Mouse (Mus musculus) neural tube, embryonic 14.5 days (tissue): ENCODE measurements around the gene Serinc3. TPM values are rescaled to one million over a fixed set of nuclear protein-coding genes. Genes with fewer than 3 reads are reported as not detected.
"Not testable (repeated sequence)": the region's sequence is repeated elsewhere in the genome, so short reads cannot be mapped to it uniquely, and the experiment has no call there.

Experiments used
- ATAC-seq: fragments of 200-750 bp; cut with Nextera tagmentation; 2 replicates; pipeline ENCODE4 v1.8.0; 2017; ENCODE audit warnings: low read depth, mild to moderate bottlenecking, moderate TSS enrichment, moderate library complexity
- H3K27ac ChIP-seq: fragments of 300-500 bp; sonication (generic); 2 replicates; pipeline ENCODE4 v1.5.1; 2014; ENCODE audit warnings: low read depth, mild to moderate bottlenecking, control low read depth, low read length, moderate library complexity, mixed read lengths
- H3K27me3 ChIP-seq: fragments of 300-500 bp; sonication (generic); 2 replicates; pipeline ENCODE4 v1.6.1; 2014; ENCODE audit warnings: low read length; ENCODE audit not compliant: control insufficient read depth, insufficient read depth
- H3K36me3 ChIP-seq: fragments of 300-500 bp; sonication (generic); 2 replicates; pipeline ENCODE4 v1.6.1; 2014; ENCODE audit warnings: low read length, mixed read lengths; ENCODE audit not compliant: control insufficient read depth, insufficient read depth
- H3K4me1 ChIP-seq: fragments of 300-500 bp; sonication (generic); 2 replicates; pipeline ENCODE4 v1.6.1; 2014; ENCODE audit warnings: low read length; ENCODE audit not compliant: control insufficient read depth, insufficient read depth
- H3K4me2 ChIP-seq: fragments of 300-500 bp; sonication (generic); 2 replicates; pipeline ENCODE4 v1.6.1; 2014; ENCODE audit warnings: mild to moderate bottlenecking, low read depth, low read length, control low read depth
- H3K4me3 ChIP-seq: fragments of 300-500 bp; sonication (generic); 2 replicates; pipeline ENCODE4 v1.5.1; 2014; ENCODE audit warnings: low read depth, low read length, control low read depth, mixed read lengths
- H3K9ac ChIP-seq: fragments of 300-500 bp; sonication (generic); replicated peaks from 2 replicates; pipeline ENCODE4 v1.6.1; 2014; ENCODE audit warnings: low read depth, mild to moderate bottlenecking, control low read depth, low read length, mixed read lengths
- H3K9me3 ChIP-seq: fragments of 300-500 bp; sonication (generic); 2 replicates; pipeline ENCODE4 v1.6.1; 2016; ENCODE audit warnings: low read length; ENCODE audit not compliant: control insufficient read depth
- WGBS: fragments of 180-500 bp; shearing (Covaris S2); extraction: QIAGEN DNeasy Blood & Tissue Kit; methylation state at CpG from one replicate; pipeline ENCODE4 v1.1.7; 2014; 5-methylcytosine and 5-hydroxymethylcytosine counted together
- polyA plus RNA-seq: library from polyadenylated mRNA; unstranded; fragments of >200 nt; fragmentation: Nextera tagmentation; extraction: Ambion mirVana; gene quantifications from 2 replicates; pipeline ENCODE4 v1.2.1, GENCODE M21; 2014

The Serinc3 gene
- polyA plus RNA-seq, 1 experiment from 2014 or later = 39.0 TPM

DNA sequence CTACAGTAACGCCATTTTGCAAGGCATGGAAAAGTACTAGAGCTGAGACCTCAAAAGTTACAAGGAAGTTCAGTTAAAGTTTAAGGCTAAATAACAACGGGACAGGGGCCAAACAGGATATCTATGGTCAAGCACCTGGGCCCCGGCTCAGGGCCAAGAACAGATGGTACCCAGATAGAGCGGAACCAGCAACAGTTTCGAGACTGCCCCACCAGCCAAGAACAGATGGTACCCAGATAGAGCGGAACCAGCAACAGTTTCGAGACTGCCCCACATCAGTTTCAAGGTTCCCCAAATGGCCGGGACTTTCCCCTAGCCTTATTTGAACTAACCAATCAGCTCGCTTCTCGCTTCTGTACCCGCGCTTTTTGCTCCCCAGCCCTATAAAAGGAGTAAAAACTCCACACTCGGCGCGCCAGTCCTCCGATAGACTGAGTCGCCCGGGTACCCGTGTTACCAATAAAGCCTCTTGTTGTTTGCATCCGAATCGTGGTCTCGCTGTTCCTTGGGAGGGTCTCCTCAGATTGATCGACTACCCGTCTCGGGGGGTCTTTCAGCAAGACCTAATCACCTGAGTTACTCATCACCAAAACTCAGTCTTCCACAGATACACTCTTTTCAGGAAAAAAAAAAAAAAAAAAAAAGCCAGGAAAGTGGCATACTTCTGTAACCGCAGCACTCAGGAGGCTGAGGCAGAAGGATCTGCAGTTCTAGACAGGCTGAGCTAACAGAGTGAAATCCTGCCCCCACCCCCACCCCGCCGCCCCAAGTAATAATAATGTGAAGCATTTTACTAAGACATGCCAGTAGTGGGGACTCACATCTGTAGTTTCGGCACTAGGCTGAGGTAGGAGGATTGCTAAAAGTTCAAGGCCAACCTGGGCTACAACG lies 2.0 kb downstream of the Serinc3 start:
- 89% methylated on average over 30 of the region's 30 CpGs for WGBS
- H3K9me3 ChIP-seq = no peaks in the 10 kb centered on the region
- no peak overlapping the region for H3K27ac ChIP-seq
- H3K27me3 ChIP-seq = no peaks in the 10 kb centered on the region
- no peak overlapping the region for H3K9ac ChIP-seq
- peak overlapping the region; percentile 96 for H3K4me3 ChIP-seq
- peaks cover 22% of the 10 kb centered on the region; the same call in 1 of the 2 replicates for H3K4me1 ChIP-seq
- no peak for ATAC-seq
- no peaks in the 10 kb centered on the region for H3K36me3 ChIP-seq
- H3K4me2 ChIP-seq = peak overlapping the region; percentile 61

DNA sequence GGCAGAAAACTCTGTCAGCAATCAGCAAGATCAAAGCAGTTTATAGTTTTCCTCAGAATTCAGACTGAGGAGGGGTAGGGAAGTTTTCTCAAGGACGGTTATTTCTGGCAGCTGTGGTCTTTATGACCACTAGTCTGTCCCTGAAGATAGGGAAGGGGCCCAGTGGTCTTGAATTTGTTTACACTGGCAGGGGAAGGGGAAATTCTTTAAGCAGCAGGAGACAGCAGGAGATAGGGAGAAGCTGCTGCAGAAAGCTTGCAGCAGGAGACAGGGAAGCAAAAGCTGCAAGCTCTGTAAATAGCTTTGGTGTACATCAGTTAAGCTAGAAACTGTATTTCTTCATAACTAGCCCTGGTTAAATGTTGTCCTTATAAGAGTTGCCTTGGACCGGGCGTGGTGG lies 3.2 kb downstream of the Serinc3 start:
- no peak overlapping the region for H3K4me2 ChIP-seq
- no peaks in the 10 kb centered on the region for H3K27me3 ChIP-seq
- peaks cover 22% of the 10 kb centered on the region; the same call in 1 of the 2 replicates for H3K4me1 ChIP-seq
- H3K9me3 ChIP-seq = no peaks in the 10 kb centered on the region
- H3K9ac ChIP-seq = no peak overlapping the region
- 71% methylated on average over 3 of the region's 3 CpGs for WGBS
- H3K4me3 ChIP-seq = no peak overlapping the region
- H3K36me3 ChIP-seq = no peaks in the 10 kb centered on the region; the same call in 1 of the 2 replicates
- ATAC-seq = no peak
- no peak overlapping the region for H3K27ac ChIP-seq

DNA sequence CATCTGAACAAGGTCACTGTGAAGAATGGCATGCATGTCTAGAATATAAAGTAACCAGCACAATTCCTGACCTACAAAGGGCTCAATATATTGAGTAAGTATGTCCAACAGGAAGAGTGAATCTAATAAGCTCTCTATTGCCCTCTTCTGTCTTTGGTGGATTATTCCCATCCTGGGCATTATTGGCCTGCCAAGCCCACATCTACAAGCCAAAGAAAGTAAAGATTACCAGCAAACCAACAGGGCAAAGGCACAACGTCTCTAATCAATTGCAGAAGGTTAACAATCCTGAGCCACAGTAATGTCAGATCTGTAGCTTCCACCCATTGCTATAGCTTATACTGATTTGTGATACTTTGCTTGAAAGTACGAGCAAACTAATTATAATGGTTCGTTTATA lies 4.4 kb downstream of the Serinc3 start:
- Histone ChIP-seq H3K9ac (no peak overlapping the region), H3K27ac (no peak overlapping the region), H3K4me3 (no peak overlapping the region), H3K4me1 (peaks cover 21% of the 10 kb centered on the region; the same call in 1 of the 2 replicates), H3K27me3 (no peaks in the 10 kb centered on the region), H3K36me3 (no peaks in the 10 kb centered on the region; the same call in 1 of the 2 replicates), H3K4me2 (no peak overlapping the region), H3K9me3 (no peaks in the 10 kb centered on the region)
- WGBS = 77% methylated on average over 3 of the region's 3 CpGs
- no peak for ATAC-seq

DNA sequence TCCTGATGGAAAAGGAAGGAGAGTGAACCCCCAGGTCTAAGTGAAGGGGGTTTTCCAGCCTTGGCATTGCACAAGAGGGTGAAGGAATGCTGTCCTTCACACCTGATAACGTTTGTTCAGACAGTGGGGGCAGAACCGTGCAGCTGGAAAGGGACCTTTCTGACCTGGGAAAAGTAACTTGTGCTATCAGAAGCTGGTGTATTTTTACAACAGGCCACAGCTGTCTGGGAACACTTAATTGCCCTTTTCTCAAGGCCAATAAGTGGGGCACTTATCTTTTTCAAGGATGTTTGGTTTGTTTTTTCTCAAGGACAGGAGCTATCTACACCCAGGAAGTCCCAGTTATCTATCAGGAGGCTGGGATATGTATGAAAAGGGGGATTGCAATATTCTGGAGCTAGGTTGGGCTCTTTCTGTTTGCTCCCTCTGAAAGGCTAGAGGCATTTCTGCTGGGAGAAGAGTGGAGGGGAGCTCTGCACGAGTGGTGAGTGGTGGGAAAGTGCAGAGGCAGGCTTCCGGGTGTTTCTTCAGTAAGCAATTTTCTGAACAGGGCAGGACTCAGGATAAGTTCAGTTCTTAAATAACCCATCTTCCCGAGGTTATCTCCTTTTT lies 7.2 kb downstream of the Serinc3 start:
- no peak overlapping the region for H3K4me3 ChIP-seq
- no peak for ATAC-seq
- no peaks in the 10 kb centered on the region for H3K9me3 ChIP-seq
- H3K27ac ChIP-seq = no peak overlapping the region
- no peak overlapping the region for H3K9ac ChIP-seq
- H3K4me1 ChIP-seq = peaks cover 4% of the 10 kb centered on the region; the same call in 1 of the 2 replicates
- no peaks in the 10 kb centered on the region for H3K27me3 ChIP-seq
- H3K36me3 ChIP-seq = peaks cover 3% of the 10 kb centered on the region; the same call in 1 of the 2 replicates
- H3K4me2 ChIP-seq = no peak overlapping the region
- WGBS = 52% methylated on average over 5 of the region's 5 CpGs

DNA sequence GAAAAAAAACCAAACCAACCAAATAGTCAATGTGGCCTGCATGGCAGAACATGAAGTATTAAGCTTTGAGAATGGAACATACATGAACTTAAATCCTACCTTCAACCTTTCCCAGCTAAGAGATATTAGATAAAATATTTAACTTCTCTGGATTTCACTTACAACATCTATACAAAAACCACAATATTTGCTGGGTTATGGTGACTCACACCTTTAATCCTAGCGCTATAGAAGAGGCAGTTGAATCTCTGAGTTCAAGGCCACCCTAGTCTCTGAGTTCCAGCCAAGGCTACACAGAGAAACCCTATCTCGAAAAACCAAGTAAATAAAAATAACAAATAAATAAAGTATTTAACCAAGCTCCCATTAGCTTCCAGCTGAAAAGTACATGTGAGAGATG lies 8.9 kb downstream of the Serinc3 start:
- WGBS = 95% methylated on average over 2 of the region's 2 CpGs
- H3K9ac ChIP-seq = no peak overlapping the region

DNA sequence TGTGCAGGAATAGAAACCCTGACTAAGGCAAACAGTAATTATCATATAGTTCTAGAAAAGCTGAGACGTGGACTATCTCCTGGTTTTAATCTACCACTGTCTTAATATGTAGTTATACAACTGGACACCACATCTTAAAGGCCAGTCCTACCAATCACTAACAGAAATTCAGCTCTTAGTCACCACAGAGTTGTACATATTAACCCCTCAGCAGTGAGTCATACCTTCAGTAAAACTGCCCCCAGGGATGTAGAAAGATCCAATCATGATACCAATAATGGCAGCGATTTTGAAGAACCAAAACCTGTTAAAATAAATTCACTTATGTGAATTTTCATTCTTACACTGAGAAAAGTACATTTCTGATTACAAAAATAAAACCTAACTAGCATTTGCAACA lies 10.7 kb downstream of the Serinc3 start:
- Histone ChIP-seq H3K9ac (no peak overlapping the region), H3K36me3 (peaks cover 36% of the 10 kb centered on the region), H3K27me3 (no peaks in the 10 kb centered on the region), H3K9me3 (no peaks in the 10 kb centered on the region), H3K27ac (no peak overlapping the region), H3K4me1 (no peaks in the 10 kb centered on the region), H3K4me3 (no peak overlapping the region), H3K4me2 (no peak overlapping the region)
- no peak for ATAC-seq
- WGBS = 97% methylated on average over 2 of the region's 2 CpGs

More for the DNA sequence above, 8.9 kb downstream of the Serinc3 start:
- peaks cover 18% of the 10 kb centered on the region; the same call in 1 of the 2 replicates for H3K36me3 ChIP-seq
- no peaks in the 10 kb centered on the region; the same call in 1 of the 2 replicates for H3K4me1 ChIP-seq
- no peak overlapping the region for H3K4me2 ChIP-seq
- no peak overlapping the region for H3K4me3 ChIP-seq
- H3K9me3 ChIP-seq = no peaks in the 10 kb centered on the region
- no peak overlapping the region for H3K27ac ChIP-seq
- ATAC-seq = no peak
- no peaks in the 10 kb centered on the region for H3K27me3 ChIP-seq

DNA sequence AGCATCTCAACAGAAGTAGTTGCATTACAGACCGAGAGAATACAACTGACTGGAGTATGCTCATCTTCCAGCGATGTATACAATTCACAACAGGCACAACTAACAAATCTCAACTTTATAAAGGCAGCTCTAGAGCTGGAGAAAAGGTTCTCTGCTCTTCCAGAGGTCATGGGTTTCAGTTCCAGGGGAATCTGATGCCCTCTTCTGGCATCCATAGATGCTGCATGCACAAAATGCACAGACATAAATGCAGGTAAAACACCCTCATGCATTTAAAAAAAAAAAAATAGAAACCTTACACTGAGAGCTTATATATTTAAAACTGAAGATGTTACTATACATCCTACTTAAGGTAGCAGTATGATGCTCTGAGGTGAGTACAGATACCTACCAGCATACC lies 13.2 kb downstream of the Serinc3 start:
- no peaks in the 10 kb centered on the region for H3K9me3 ChIP-seq
- H3K27ac ChIP-seq = no peak overlapping the region
- no peak overlapping the region for H3K4me2 ChIP-seq
- no peak for ATAC-seq
- H3K4me3 ChIP-seq = no peak overlapping the region
- no peaks in the 10 kb centered on the region for H3K4me1 ChIP-seq
- 95% methylated on average over 2 of the region's 2 CpGs for WGBS
- H3K36me3 ChIP-seq = peaks cover 57% of the 10 kb centered on the region
- H3K27me3 ChIP-seq = no peaks in the 10 kb centered on the region
- no peak overlapping the region for H3K9ac ChIP-seq

DNA sequence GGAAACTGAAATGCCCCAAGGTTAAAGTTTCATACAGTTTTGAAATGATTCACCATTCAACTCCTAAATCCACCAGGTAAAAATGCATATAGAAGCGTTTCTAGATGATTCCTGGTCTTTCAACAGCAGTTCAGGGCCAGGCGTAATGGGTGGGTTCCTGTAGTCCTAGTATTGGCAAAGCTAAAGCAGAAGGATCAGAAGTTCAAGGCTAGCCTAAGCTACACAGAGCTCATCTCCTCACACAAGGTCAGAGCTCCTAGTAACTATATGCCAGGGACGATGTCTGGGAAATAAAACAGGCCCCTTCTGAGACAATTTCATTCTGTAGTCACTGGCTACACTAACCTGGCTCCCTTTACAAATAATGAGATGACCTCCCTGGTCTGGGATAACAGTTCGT lies 13.7 kb downstream of the Serinc3 start:
- H3K9me3 ChIP-seq = no peaks in the 10 kb centered on the region
- H3K4me3 ChIP-seq = no peak overlapping the region
- H3K36me3 ChIP-seq = peaks cover 62% of the 10 kb centered on the region
- H3K4me2 ChIP-seq = no peak overlapping the region
- ATAC-seq = no peak
- no peaks in the 10 kb centered on the region for H3K4me1 ChIP-seq
- H3K27me3 ChIP-seq = no peaks in the 10 kb centered on the region
- H3K9ac ChIP-seq = no peak overlapping the region
- 97% methylated on average over 4 of the region's 4 CpGs for WGBS
- no peak overlapping the region for H3K27ac ChIP-seq

DNA sequence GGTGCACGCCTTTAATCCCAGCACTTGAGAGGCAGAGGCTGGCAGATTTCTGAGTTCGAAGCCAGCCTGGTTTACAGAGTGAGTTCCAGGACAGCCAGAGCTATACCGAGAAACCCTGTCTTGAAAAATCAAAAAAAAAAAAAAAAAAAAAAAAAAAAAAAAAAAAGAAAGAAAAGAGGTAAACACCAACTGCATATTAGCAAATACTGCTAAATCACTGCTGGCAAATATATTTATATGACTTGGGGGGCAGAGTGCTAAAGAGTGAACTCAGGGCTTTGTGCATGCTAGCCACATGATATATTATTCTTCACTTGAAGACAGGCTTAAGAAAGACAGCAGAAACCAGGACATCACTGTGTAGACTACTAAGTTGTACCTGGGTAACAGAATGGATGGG lies 23.5 kb downstream of the Serinc3 start:
- peaks cover 41% of the 10 kb centered on the region for H3K36me3 ChIP-seq
- H3K27ac ChIP-seq, H3K9me3 ChIP-seq, H3K4me2 ChIP-seq, H3K4me1 ChIP-seq, H3K4me3 ChIP-seq, H3K9ac ChIP-seq, H3K27me3 ChIP-seq, ATAC-seq: not testable (repeated sequence)
- WGBS = 93% methylated on average over 3 of the region's 3 CpGs
